Mouse (Mus musculus) R1 (cell line): ENCODE measurements at regions not wholly inside any gene's neighbourhood (a gene's known extent, or its start where the extent isn't known, plus 50 kb on each side); places are given as distances from the start of the nearest gene placed in this dataset.

Experiments
- DNase-seq: peaks from one replicate; pipeline ENCODE4 v3.0.0-alpha.2; 2018; ENCODE audit warnings: low read depth, low spot score

GRCm38 (mm10) chr16:73435726-73436125 lies 975.9 kb downstream of the Robo2 start:
- DNase-seq = no peak

GRCm38 (mm10) chr16:73424851-73425250 lies 986.8 kb downstream of the Robo2 start:
- no peak for DNase-seq

- DNase-seq = no peak
These were observed 987.3 kb downstream of the Robo2 start for GRCm38 (mm10) chr16:73424311-73424710.

DNA sequence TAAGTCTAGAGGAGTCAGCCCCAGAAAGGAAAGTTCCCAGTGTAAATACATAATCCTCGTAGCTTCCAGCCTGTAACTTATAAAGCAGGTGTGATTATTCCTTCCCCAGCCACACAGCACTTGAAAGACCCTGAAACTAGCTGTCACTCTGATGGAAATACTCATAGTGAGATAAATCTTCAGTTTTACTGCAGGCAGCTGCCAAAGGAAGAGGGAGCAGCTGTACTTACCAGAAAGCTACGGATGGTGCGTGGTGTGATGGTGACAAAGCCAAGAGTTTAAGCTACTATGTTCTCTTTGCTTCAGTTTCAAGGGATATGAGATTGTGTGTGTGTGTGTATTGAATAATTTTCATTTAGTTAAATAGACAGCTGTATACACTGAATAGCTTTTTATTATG lies 1007.1 kb downstream of the Robo2 start:
- DNase-seq = no peak

DNA sequence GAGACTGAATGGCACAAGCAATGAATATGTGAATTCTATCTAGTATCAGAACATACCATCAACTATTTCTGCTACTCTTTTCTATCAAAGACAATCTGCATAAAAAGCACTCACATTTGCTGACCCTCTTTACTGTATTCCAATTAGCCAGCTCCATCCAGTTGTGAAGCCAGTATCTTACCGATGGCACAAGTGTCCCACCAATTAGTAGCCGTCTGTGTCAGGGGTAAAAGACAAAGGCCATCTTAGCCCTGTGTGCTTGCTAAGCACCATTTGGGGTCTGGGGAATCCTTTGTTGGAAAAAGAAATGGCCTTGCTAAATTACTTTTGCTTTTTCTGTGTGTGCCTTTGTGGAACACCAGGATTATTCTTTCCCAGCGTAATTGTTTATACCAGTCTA lies 1007.5 kb downstream of the Robo2 start:
- no peak for DNase-seq

DNA sequence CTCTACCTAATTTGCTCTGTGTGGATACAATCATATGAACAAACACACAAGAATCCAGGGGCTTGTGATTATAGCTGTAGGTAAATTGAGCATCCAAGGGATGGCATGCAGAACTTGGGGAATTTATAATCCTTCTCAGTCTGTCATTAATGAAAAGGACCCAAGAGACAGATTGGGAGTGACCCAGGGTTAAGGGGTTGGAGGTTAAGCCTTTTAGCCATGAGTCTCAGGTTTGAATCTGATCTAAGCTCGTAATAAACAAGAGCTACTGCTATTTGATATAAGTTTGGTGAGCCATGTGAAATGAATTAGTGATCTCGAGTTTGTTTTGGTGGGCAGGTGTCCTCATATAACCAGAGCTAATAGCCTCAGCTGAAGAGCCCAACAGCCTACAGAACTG lies 1032.6 kb downstream of the Robo2 start:
- no peak for DNase-seq

- DNase-seq = no peak
These were observed 1036.9 kb downstream of the Robo2 start for GRCm38 (mm10) chr16:73374608-73375165.

- peak; percentile 5 for DNase-seq
These were observed 1042.9 kb downstream of the Robo2 start for GRCm38 (mm10) chr16:73368607-73369233.

DNA sequence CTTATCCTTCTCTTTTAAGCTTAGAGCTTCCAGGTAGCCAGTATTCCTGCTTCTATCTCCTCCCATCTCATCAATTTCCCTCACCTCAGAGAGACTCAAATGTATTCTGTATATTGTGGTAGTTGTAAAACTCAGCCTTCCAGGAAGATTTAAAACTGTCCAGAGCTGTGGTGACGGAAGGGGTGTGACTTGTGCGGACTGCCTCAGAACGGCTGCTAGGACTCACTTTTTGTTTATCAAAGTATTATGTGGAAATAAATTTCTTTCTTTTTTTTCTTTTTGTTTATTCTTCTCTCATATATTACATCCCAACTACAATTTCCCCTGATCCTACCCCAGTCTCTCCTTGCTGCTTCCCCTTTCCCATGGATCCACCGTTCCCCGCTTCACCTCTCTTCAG lies 1043.7 kb downstream of the Robo2 start:
- no peak for DNase-seq

DNA sequence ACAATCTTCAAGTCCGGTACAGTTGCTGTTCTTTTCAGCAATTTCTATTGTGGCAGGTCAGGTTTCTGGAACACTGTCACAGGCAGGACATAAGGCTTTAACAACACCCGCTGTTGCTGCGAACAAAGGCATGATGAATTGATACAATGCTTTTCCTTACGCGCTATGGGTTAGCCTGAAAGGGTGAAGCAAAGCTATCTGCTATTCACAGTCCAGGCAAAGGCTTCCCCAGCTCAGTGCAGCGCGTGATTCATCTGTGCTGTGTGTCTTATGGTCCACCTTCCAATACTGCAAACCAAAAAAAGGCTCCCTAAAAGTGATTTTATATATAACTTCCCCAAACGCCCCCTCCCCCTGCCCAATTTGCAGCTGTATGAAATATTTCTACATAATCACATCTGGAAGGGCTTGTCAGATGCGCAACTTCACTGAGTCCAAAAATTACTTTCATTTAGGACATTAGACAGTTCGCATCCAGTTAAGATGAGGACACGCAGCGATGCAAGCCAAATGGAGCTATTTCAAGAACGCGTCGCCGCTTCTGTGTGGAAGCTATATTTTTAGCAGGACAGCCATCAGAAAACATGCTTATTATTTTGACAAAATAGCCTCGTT lies 1044.3 kb downstream of the Robo2 start:
- DNase-seq = no peak

DNA sequence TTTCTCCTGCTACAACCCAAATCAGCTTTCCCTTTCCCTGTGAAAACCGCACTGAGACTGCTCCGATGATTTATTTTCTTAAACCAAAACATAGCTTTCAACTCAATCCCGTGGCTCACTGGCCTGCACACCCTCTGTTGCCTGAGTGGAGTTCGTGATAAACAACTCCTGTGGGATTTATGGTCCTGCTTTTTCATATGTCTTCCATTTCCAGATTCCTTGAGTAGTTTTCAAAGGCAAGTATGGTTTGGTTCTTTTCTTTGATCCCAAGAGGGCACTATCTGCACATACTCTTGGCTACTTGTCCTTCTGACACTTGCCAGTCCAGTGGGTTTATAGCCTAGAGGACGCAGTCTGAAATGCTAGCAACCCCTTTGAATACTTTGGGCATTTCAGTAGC lies 1042.6 kb downstream of the Robo1 start:
- DNase-seq = no peak

DNA sequence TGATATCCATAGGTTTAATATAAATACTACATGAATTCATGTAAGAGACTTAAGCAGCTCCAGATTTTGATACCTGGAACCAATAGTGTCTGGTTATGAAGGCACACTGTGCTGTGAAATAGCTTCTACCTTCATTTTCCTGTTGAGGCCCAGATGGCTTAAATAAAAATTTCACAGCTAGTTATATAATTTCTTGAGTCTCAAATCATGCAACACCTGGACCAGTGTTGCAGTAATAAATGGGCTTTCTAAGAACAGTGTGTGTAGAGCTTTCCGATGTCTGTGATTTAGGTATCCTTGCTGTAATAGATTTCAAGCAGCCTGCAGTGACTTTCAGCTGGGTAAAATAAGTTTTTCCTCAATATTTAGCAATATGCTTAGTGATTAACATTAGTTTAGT lies 1035.8 kb downstream of the Robo1 start:
- DNase-seq = no peak

DNA sequence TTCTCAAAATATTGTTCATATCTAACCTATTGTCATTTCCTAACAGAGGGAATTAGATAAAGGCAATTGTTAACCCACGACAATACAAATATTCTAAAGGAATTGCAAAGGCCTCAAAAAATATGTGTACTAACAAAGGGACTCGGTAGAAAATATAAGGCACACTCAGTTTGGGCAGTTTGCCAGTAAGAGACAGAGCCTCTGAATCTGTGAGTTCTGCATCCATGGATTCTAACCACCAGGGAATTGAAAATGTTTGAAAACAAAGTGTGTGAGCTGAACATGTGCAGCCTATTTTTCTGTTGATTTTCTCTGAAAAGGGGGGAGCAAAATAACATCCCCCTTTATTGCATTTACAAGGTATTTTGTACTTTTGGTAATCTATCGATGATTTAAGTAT lies 1035.4 kb downstream of the Robo1 start:
- DNase-seq = no peak

DNA sequence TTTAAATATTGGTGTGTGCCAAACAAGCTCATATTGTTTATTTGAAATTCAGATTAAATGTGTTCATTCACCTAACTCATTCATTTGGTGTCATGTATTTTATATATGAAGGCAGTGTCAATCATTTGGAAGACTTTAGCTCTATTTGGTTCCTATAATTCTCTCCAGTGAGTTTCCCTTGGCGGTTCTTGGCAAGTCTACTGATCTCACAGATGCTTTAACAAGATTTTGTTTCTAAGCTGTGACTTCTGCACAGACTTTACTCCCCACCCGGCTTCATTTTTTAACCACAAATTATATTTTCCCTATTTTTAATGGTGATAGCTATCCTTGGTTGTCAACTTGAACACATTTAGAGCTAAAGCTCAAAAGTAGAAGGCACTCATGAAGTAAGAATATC lies 1009.5 kb downstream of the Robo1 start:
- no peak for DNase-seq

GRCm38 (mm10) chr16:73310096-73310495 lies 1002.0 kb downstream of the Robo1 start:
- no peak for DNase-seq

DNA sequence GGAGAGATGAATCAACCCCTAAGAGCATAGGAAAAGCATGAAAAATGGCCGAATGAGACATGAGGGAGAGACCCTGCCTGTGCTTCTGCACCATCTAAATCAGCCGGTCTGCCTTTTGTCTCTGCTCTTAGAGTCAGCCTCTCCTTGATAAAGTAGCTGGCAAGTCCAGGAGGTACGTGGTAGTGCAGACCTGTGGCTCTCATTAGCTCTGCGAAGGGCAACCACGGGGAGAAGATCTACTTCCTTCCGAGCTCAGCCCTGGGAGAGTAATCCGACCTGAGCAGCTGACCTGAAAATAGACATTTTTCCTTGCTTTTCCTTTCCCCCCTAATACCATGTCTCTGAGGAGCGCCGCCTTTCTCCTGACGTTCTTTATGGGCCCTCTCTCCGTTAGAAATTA lies 971.8 kb downstream of the Robo1 start:
- no peak for DNase-seq

- DNase-seq = no peak
These were observed 951.6 kb downstream of the Robo1 start for GRCm38 (mm10) chr16:73259691-73260090.

- DNase-seq = no peak
These were observed 951.2 kb downstream of the Robo1 start for GRCm38 (mm10) chr16:73259283-73259682.

GRCm38 (mm10) chr16:73245073-73245590 lies 937.0 kb downstream of the Robo1 start:
- DNase-seq = no peak

GRCm38 (mm10) chr16:73230599-73230998 lies 922.5 kb downstream of the Robo1 start:
- no peak for DNase-seq

- DNase-seq = no peak
These were observed 909.4 kb downstream of the Robo1 start for GRCm38 (mm10) chr16:73217555-73217954.

DNA sequence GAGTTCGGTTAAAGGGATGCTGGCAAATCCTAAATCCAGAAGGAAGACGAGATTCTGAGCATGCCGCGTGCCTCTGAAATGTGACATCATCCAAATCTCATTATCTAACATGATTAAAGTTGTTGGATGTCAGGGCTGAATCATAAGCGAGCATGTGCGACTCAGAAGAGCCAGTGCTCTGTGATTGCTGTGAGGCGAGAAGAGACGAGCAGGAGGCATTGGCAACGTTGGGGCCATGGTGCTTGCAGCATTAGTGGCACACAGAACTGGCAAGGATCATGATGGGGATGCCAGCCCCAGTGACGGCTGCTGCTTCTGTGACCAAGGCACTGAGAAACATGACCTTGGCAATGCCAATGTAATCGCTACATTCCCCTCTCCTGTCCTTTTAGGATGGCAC lies 895.4 kb downstream of the Robo1 start:
- no peak for DNase-seq

DNA sequence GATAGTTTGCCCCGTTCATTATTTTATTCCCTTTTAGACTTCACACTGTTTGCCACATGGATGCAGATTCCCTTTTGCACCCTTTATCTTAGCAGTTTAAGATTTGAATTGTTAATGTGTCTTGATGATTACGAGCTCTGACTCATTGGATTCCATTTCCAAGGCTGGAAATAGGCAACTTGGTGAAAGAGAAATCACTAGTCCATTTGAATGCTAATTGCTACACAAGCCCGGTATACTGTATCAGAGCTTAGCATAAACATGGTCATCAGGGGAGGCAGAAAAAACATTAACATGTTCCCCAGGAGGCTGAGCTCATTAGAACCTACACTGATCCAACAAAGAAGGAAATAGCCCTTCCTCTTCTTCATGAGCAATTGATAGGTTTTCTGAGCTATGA lies 892.9 kb downstream of the Robo1 start:
- DNase-seq = peak; percentile 19
